Mouse (Mus musculus) forebrain, embryonic 14.5 days (tissue): ENCODE measurements around the gene Nfia. TPM values are rescaled to one million over a fixed set of nuclear protein-coding genes. Genes with fewer than 3 reads are reported as not detected.
A peak's percentile ranks its signal among the peaks of the same experiment; 100 is the strongest.

Source experiments
- ATAC-seq: fragments of 200-750 bp; cut with Nextera tagmentation; 2 replicates; pipeline ENCODE4 v1.8.0; 2017; ENCODE audit warnings: mild to moderate bottlenecking, moderate library complexity
- DNase-seq: peaks from one replicate; pipeline ENCODE4 v3.0.0-alpha.2; 2015; ENCODE audit warnings: low spot score
- H3K27ac ChIP-seq: fragments of 300-500 bp; sonication (generic); 2 replicates; pipeline ENCODE4 v1.5.1; 2014; ENCODE audit warnings: low read depth, mild to moderate bottlenecking, control low read depth, low read length, moderate library complexity
- H3K27me3 ChIP-seq: fragments of 300-500 bp; sonication (generic); replicated peaks from 2 replicates; pipeline ENCODE4 v1.6.1; 2014; ENCODE audit warnings: low read length, control low read depth, mixed read lengths; ENCODE audit not compliant: control insufficient read depth, insufficient read depth
- H3K36me3 ChIP-seq: fragments of 300-500 bp; sonication (generic); 2 replicates; pipeline ENCODE4 v1.6.1; 2014; ENCODE audit warnings: low read length, control low read depth; ENCODE audit not compliant: control insufficient read depth, insufficient read depth
- H3K4me1 ChIP-seq: fragments of 300-500 bp; sonication (generic); 2 replicates; pipeline ENCODE4 v1.6.1; 2014; ENCODE audit warnings: antibody characterized with exemption, low read length, control low read depth; ENCODE audit not compliant: control insufficient read depth, insufficient read depth
- H3K4me2 ChIP-seq: fragments of 300-500 bp; sonication (generic); 2 replicates; pipeline ENCODE4 v1.6.1; 2014; ENCODE audit warnings: mild to moderate bottlenecking, control low read depth, low read length
- H3K4me3 ChIP-seq: fragments of 300-500 bp; sonication (generic); 2 replicates; pipeline ENCODE4 v1.5.1; 2014; ENCODE audit warnings: low read depth, low read length, control low read depth
- H3K9ac ChIP-seq: fragments of 300-500 bp; sonication (generic); 2 replicates; pipeline ENCODE4 v1.6.1; 2014; ENCODE audit warnings: mild to moderate bottlenecking, low read length, control low read depth, moderate library complexity
- H3K9me3 ChIP-seq: fragments of 300-500 bp; sonication (generic); replicated peaks from 2 replicates; pipeline ENCODE4 v1.6.1; 2016; ENCODE audit warnings: low read length, control low read depth, mixed read lengths; ENCODE audit not compliant: control insufficient read depth
- WGBS: fragments of 180-500 bp; shearing (Covaris S2); extraction: QIAGEN DNeasy Blood & Tissue Kit; methylation state at CpG from one replicate; pipeline ENCODE4 v1.1.7; 2014; 5-methylcytosine and 5-hydroxymethylcytosine counted together
- polyA plus RNA-seq: library from polyadenylated mRNA; unstranded; fragments of >200 nt; fragmentation: Nextera tagmentation; extraction: Ambion mirVana; gene quantifications from 2 replicates; pipeline ENCODE4 v1.2.1, GENCODE M21; 2014

Gene Nfia
- polyA plus RNA-seq, 1 experiment from 2014 or later, result 71.5 TPM

GRCm38 (mm10) chr4:97841063-97841595 is 68.6 kb downstream of the Nfia start:
- Histone ChIP-seq H3K4me2 (no peak overlapping the region), H3K4me1 (peaks cover 63% of the 10 kb centered on the region), H3K36me3 (no peaks in the 10 kb centered on the region), H3K4me3 (no peak overlapping the region), H3K9ac (no peak overlapping the region), H3K27ac (no peak overlapping the region), H3K9me3 (no peaks in the 10 kb centered on the region), H3K27me3 (no peaks in the 10 kb centered on the region)
- 54% methylated on average over 4 of the region's 4 CpGs for WGBS
- ATAC-seq (no peak), DNase-seq (no peak)

- Histone ChIP-seq H3K4me2 (no peak overlapping the region), H3K27me3 (no peaks in the 10 kb centered on the region), H3K4me3 (no peak overlapping the region), H3K9ac (no peak overlapping the region), H3K27ac (no peak overlapping the region), H3K9me3 (no peaks in the 10 kb centered on the region), H3K36me3 (no peaks in the 10 kb centered on the region), H3K4me1 (peaks cover 58% of the 10 kb centered on the region)
- WGBS, result 76% methylated on average over 5 of the region's 5 CpGs
- ATAC-seq (no peak), DNase-seq (no peak)
These were observed 69.2 kb downstream of the Nfia start for GRCm38 (mm10) chr4:97841745-97842144.

- Histone ChIP-seq H3K4me1 (peaks cover 47% of the 10 kb centered on the region), H3K27ac (no peak overlapping the region), H3K4me3 (no peak overlapping the region), H3K27me3 (no peaks in the 10 kb centered on the region), H3K36me3 (peaks cover 5% of the 10 kb centered on the region; the same call in 1 of the 2 replicates), H3K4me2 (peak overlapping the region; percentile 26), H3K9ac (0 out of 2 replicates have a peak overlapping the region, but pooled peaks have one; percentile 14), H3K9me3 (no peaks in the 10 kb centered on the region)
- DNase-seq, result peak; percentile 41
- ATAC-seq, result no peak
- WGBS, result 5% methylated on average over 15 of the region's 15 CpGs
These were observed 71.6 kb downstream of the Nfia start for GRCm38 (mm10) chr4:97843981-97844690.

DNA sequence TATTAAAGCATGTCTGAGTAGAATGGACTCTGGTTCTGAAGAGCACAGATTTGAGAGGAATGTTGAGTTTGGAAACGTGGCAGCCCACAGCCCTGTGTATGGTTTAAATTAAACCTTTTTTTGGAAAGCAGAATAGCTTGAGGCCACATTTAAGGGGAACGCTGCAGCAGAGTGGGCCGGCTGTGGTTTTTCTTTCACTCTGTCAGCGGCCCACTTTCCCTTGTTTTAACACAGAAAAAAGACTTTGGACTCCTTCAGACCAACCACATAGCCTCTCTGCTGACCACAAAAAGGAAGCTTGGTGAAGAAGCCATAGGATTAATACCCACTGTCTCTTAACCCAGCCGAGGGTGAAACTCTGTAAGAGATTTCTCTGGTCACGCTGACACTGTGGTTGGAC is 72.4 kb downstream of the Nfia start:
- H3K27ac ChIP-seq, result no peak overlapping the region
- peak overlapping the region; percentile 26 for H3K4me2 ChIP-seq
- H3K36me3 ChIP-seq, result peaks cover 5% of the 10 kb centered on the region; the same call in 1 of the 2 replicates
- H3K9ac ChIP-seq, result no peak overlapping the region; the same call in 1 of the 2 replicates
- ATAC-seq (no peak), DNase-seq (no peak)
- no peaks in the 10 kb centered on the region for H3K9me3 ChIP-seq
- no peak overlapping the region for H3K4me3 ChIP-seq
- no peaks in the 10 kb centered on the region for H3K27me3 ChIP-seq
- H3K4me1 ChIP-seq, result peaks cover 40% of the 10 kb centered on the region
- WGBS, result 10% methylated on average over 6 of the region's 6 CpGs

DNA sequence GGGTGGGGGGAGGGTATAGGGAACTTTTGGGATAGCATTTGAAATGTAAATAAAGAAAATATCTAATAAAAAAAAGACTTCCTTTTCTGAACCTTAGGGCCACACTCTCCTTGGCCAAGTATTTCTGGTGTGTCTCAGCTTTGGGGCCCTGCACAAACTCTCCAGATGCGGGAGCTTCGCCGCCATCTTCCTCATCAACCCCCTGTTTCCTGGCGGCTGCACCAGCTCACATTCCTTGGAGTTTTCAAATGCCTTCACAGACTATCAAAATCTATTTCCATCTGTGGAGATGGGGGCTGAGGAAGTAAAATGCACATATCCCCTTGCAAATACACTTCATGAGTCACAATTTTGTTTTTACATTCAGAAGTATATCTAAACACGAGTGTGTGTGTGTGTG is 75.1 kb downstream of the Nfia start:
- no peaks in the 10 kb centered on the region for H3K9me3 ChIP-seq
- no peak overlapping the region for H3K9ac ChIP-seq
- peaks cover 27% of the 10 kb centered on the region for H3K4me1 ChIP-seq
- no peak overlapping the region for H3K4me2 ChIP-seq
- no peak overlapping the region for H3K4me3 ChIP-seq
- H3K36me3 ChIP-seq, result peaks cover 5% of the 10 kb centered on the region; the same call in 1 of the 2 replicates
- H3K27ac ChIP-seq, result no peak overlapping the region
- ATAC-seq (no peak), DNase-seq (no peak)
- WGBS, result 91% methylated on average over 5 of the region's 5 CpGs
- no peaks in the 10 kb centered on the region for H3K27me3 ChIP-seq

- Histone ChIP-seq H3K36me3 (peaks cover 5% of the 10 kb centered on the region; the same call in 1 of the 2 replicates), H3K27me3 (no peaks in the 10 kb centered on the region), H3K4me3 (no peak overlapping the region), H3K9ac (no peak overlapping the region), H3K4me2 (no peak overlapping the region), H3K4me1 (no peaks in the 10 kb centered on the region), H3K27ac (no peak overlapping the region), H3K9me3 (no peaks in the 10 kb centered on the region)
- DNase-seq (no peak), ATAC-seq (no peak)
- WGBS, result 96% methylated on average over 3 of the region's 3 CpGs
These were observed 78.5 kb downstream of the Nfia start for GRCm38 (mm10) chr4:97850991-97851390.

DNA sequence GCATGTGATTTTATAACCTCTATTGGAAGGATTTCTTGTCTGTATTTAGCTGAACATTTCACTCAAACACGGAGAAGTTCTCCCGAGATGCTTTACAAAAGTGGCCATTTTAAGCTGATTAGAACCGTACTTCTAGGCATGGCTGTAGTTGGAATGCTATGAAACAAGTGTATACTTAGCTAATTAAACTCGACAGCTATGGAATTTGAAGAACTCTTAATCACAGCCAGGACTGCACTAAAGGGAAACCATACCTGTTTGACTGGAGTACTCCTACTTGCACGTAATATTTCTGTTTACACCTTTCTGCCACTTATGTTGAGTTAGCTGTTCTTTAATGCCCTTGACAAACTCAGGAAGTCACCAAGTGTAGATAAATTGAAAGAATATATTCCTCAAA is 79.2 kb downstream of the Nfia start:
- Histone ChIP-seq H3K4me3 (no peak overlapping the region), H3K27ac (no peak overlapping the region), H3K27me3 (no peaks in the 10 kb centered on the region), H3K9me3 (no peaks in the 10 kb centered on the region), H3K36me3 (peaks cover 5% of the 10 kb centered on the region; the same call in 1 of the 2 replicates), H3K9ac (no peak overlapping the region), H3K4me2 (no peak overlapping the region), H3K4me1 (no peaks in the 10 kb centered on the region)
- 64% methylated on average over 5 of the region's 5 CpGs for WGBS
- ATAC-seq (no peak), DNase-seq (no peak)

DNA sequence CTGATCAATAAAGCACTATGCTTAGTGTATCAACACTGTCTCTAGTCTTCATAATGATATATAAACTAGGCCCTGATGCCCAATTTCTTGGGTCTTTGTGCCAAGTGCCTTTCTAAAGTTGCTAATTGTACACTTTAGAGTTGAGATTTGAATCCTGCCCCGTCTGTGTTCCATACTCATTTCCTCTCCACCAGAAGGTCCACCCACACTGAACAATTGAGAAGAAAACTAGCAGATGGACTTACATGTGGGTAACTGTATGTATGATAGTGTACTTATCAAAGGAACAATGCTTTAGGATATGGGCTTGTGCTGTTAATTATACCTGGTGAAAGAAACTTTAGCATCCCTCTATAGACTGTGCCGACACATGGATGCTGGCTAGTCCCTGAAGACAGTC is 80.1 kb downstream of the Nfia start:
- H3K9me3 ChIP-seq, result no peaks in the 10 kb centered on the region
- H3K27ac ChIP-seq, result no peak overlapping the region
- H3K9ac ChIP-seq, result no peak overlapping the region
- no peaks in the 10 kb centered on the region; the same call in 1 of the 2 replicates for H3K4me1 ChIP-seq
- 72% methylated on average over 2 of the region's 2 CpGs for WGBS
- no peak overlapping the region for H3K4me2 ChIP-seq
- DNase-seq (no peak), ATAC-seq (no peak)
- no peaks in the 10 kb centered on the region for H3K27me3 ChIP-seq
- no peak overlapping the region for H3K4me3 ChIP-seq
- peaks cover 5% of the 10 kb centered on the region; the same call in 1 of the 2 replicates for H3K36me3 ChIP-seq

- DNase-seq (no peak), ATAC-seq (no peak)
- Histone ChIP-seq H3K9ac (no peak overlapping the region), H3K27ac (no peak overlapping the region; the same call in 1 of the 2 replicates), H3K4me1 (no peaks in the 10 kb centered on the region; the same call in 1 of the 2 replicates), H3K36me3 (no peaks in the 10 kb centered on the region), H3K27me3 (no peaks in the 10 kb centered on the region), H3K4me2 (no peak overlapping the region), H3K4me3 (no peak overlapping the region), H3K9me3 (no peaks in the 10 kb centered on the region)
- 91% methylated on average over 4 of the region's 4 CpGs for WGBS
These were observed 82.2 kb downstream of the Nfia start for GRCm38 (mm10) chr4:97854779-97855178.
